Mouse (Mus musculus) liver, embryonic 16.5 days (tissue): ENCODE measurements around the gene Nup37. TPM values are rescaled to one million over a fixed set of nuclear protein-coding genes. Genes with fewer than 3 reads are reported as not detected.

Experiments used
- ATAC-seq: fragments of 200-750 bp; cut with Nextera tagmentation; 2 replicates; pipeline ENCODE4 v1.8.0; 2017; ENCODE audit warnings: low read depth, mild to moderate bottlenecking, moderate number of reproducible peaks, moderate library complexity
- H3K27ac ChIP-seq: fragments of 300-500 bp; sonication (generic); 2 replicates; pipeline ENCODE4 v1.5.1; 2014; ENCODE audit warnings: mild to moderate bottlenecking, low read length
- H3K27me3 ChIP-seq: fragments of 300-500 bp; sonication (generic); 2 replicates; pipeline ENCODE4 v1.6.1; 2014; ENCODE audit warnings: low read depth, low read length, mixed read lengths; ENCODE audit not compliant: control insufficient read depth, insufficient read depth
- H3K36me3 ChIP-seq: fragments of 300-500 bp; sonication (generic); 2 replicates; pipeline ENCODE4 v1.6.1; 2014; ENCODE audit warnings: mild to moderate bottlenecking; ENCODE audit not compliant: control insufficient read depth, insufficient read depth
- H3K4me1 ChIP-seq: fragments of 300-500 bp; sonication (generic); 2 replicates; pipeline ENCODE4 v1.6.1; 2014; ENCODE audit warnings: low read depth, low read length, mixed read lengths; ENCODE audit not compliant: control insufficient read depth
- H3K4me2 ChIP-seq: fragments of 300-500 bp; sonication (generic); 2 replicates; pipeline ENCODE4 v1.6.1; 2014; ENCODE audit warnings: low read depth, low read length, mixed read lengths
- H3K4me3 ChIP-seq: fragments of 300-500 bp; sonication (generic); 2 replicates; pipeline ENCODE4 v1.5.1; 2014; ENCODE audit warnings: low read depth, mild to moderate bottlenecking, low read length
- H3K9ac ChIP-seq: fragments of 300-500 bp; sonication (generic); 2 replicates; pipeline ENCODE4 v1.6.1; 2014; ENCODE audit warnings: low read depth, low read length
- H3K9me3 ChIP-seq: fragments of 300-500 bp; sonication (generic); replicated peaks from 2 replicates; pipeline ENCODE4 v1.6.1; 2016; ENCODE audit warnings: low read length; ENCODE audit not compliant: control insufficient read depth
- WGBS: fragments of 180-500 bp; shearing (Covaris S2); extraction: QIAGEN DNeasy Blood & Tissue Kit; methylation state at CpG from one replicate; pipeline ENCODE4 v1.1.7; 2014; ENCODE audit not compliant: insufficient replicate concordance; 5-methylcytosine and 5-hydroxymethylcytosine counted together
- polyA plus RNA-seq: library from polyadenylated mRNA; unstranded; fragments of >200 nt; fragmentation: Nextera tagmentation; extraction: Ambion mirVana; gene quantifications from 2 replicates; pipeline ENCODE4 v1.2.1, GENCODE M21; 2015

Nup37 gene
- polyA plus RNA-seq, 1 experiment from 2014 or later: 22.9 TPM

- no peak for ATAC-seq
- Histone ChIP-seq H3K27ac (no peak overlapping the region), H3K9me3 (no peaks in the 10 kb centered on the region), H3K9ac (no peak overlapping the region), H3K4me3 (no peak overlapping the region), H3K4me1 (no peaks in the 10 kb centered on the region), H3K27me3 (no peaks in the 10 kb centered on the region), H3K36me3 (no peaks in the 10 kb centered on the region), H3K4me2 (no peak overlapping the region)
- 85% methylated on average over 20 of the region's 20 CpGs for WGBS
Observed at GRCm38 (mm10) chr10:88214800-88215514, 68.2 kb downstream of the Nup37 start.

GRCm38 (mm10) chr10:88218161-88218560 lies 71.4 kb downstream of the Nup37 start:
- ATAC-seq: no peak
- Histone ChIP-seq H3K27me3 (no peaks in the 10 kb centered on the region), H3K4me1 (no peaks in the 10 kb centered on the region), H3K27ac (no peak overlapping the region), H3K9me3 (no peaks in the 10 kb centered on the region), H3K4me2 (no peak overlapping the region), H3K4me3 (no peak overlapping the region), H3K9ac (no peak overlapping the region), H3K36me3 (peaks cover 3% of the 10 kb centered on the region; the same call in 1 of the 2 replicates)
- WGBS: 82% methylated on average over 3 of the region's 3 CpGs

- Histone ChIP-seq H3K4me2 (no peak overlapping the region), H3K36me3 (peaks cover 3% of the 10 kb centered on the region; the same call in 1 of the 2 replicates), H3K27me3 (no peaks in the 10 kb centered on the region), H3K27ac (no peak overlapping the region), H3K9ac (no peak overlapping the region), H3K4me1 (no peaks in the 10 kb centered on the region), H3K4me3 (no peak overlapping the region), H3K9me3 (no peaks in the 10 kb centered on the region)
- WGBS: 83% methylated on average over 5 of the region's 5 CpGs
- no peak for ATAC-seq
Observed at GRCm38 (mm10) chr10:88221718-88222117, 74.9 kb downstream of the Nup37 start.

- Histone ChIP-seq H3K4me3 (no peak overlapping the region), H3K4me2 (no peak overlapping the region), H3K4me1 (no peaks in the 10 kb centered on the region), H3K27ac (no peak overlapping the region), H3K36me3 (peaks cover 3% of the 10 kb centered on the region; the same call in 1 of the 2 replicates), H3K27me3 (no peaks in the 10 kb centered on the region), H3K9me3 (no peaks in the 10 kb centered on the region), H3K9ac (no peak overlapping the region)
- 77% methylated on average over 5 of the region's 5 CpGs for WGBS
- ATAC-seq: no peak
Observed at GRCm38 (mm10) chr10:88225421-88225820, 78.6 kb downstream of the Nup37 start.

- ATAC-seq: no peak
- 62% methylated on average over 2 of the region's 2 CpGs for WGBS
- H3K9me3 ChIP-seq: no peaks in the 10 kb centered on the region
Observed at GRCm38 (mm10) chr10:88227962-88228361, 81.2 kb downstream of the Nup37 start.

More at GRCm38 (mm10) chr10:88227962-88228361, 81.2 kb downstream of the Nup37 start:
- H3K27ac ChIP-seq: no peak overlapping the region
- H3K4me1 ChIP-seq: no peaks in the 10 kb centered on the region
- H3K27me3 ChIP-seq: no peaks in the 10 kb centered on the region
- no peak overlapping the region for H3K4me2 ChIP-seq
- no peak overlapping the region for H3K9ac ChIP-seq
- H3K4me3 ChIP-seq: no peak overlapping the region
- no peaks in the 10 kb centered on the region; the same call in 1 of the 2 replicates for H3K36me3 ChIP-seq

Other genes with a start within 250 kb of the Nup37 start
- gene Pmch, start 55.9 kb upstream of the Nup37 start, polyA plus RNA-seq: 0.25 and 0.40 TPM in 2 replicates
- 11.2 and 14.1 TPM in 2 replicates for gene Parpbp, start 51 bp upstream of the Nup37 start, polyA plus RNA-seq
- 23.8 and 25.4 TPM in 2 replicates for gene Washc3, start 54.1 kb downstream of the Nup37 start, polyA plus RNA-seq
- gene Dram1, start 232.1 kb downstream of the Nup37 start, polyA plus RNA-seq: 2.0 and 2.5 TPM in 2 replicates
- gene Gnptab, start 232.1 kb downstream of the Nup37 start, polyA plus RNA-seq: 2.3 and 2.4 TPM in 2 replicates